Mouse (Mus musculus): Measurements from ENCODE around the gene Ksr1.

Ksr1 gene

GRCm38 (mm10) chr11:79041908-79042430 is 104.2 kb downstream of the Ksr1 start:
- DNase-seq (ENCODE audit: low read depth), result no peak

DNA sequence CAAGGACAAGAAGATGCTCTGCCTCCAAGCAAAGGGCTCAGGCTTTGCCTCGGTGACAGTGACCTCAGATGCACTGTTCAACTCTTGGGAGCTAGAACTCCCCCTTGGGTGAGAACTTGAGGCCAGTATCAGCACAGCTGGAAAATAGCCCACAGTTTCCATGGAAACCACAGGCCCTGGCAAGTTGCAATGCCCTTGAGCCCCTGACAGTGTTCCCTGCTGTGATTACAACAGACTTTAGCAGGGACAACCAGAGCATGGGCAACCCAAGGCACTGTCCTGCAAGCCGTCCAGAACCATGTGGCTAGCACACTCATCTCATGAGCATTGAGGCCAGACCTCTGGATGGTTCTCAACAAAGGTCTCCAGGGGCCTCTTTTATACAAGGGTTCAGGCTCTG is 106.7 kb downstream of the Ksr1 start:
- DNase-seq (ENCODE audit: low read depth), result peak; percentile 81

DNA sequence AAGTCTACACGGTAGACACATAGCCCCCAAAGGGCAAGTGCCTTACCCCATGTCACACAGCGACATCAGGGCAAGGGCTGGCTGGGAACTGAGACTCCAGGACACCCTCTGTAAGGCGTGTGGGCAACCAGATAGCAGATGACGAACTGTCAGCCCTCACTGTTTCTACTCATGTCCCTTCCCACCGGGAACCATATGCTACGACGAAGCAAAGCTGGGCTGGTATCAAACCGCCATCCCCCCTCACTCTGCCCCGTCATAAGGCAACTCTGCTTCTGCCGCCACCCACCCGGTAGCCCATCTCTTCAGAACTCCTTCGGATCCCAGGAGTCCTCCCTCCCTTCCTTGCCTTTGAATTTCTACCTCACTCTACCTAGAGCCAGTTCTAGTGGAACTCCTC is 108.7 kb downstream of the Ksr1 start:
- DNase-seq (ENCODE audit: low read depth), result no peak

- DNase-seq (ENCODE audit: low read depth), result no peak
These were observed 109.9 kb downstream of the Ksr1 start for GRCm38 (mm10) chr11:79036324-79036723.

GRCm38 (mm10) chr11:79033636-79034035 is 112.6 kb downstream of the Ksr1 start:
- DNase-seq (ENCODE audit: low read depth), result no peak

DNA sequence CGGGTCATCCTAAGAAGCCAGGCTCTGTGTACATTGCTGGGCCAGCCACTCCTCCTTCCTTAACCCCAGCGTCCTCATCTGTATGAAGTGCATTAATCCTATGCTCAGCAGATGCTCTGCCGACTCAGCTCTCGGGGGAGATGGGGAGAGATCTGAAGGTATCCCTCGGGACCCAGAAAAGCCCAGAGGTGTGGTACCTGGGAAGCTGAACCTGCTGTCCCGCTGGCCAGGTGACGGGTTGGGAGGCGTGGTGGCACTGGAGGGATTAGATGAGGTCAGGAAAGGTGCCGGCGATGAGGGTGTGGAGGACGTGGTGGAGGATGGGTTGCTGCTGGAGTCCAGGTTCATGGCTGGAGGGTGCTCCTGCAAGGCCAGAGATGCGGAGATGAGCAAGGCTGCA is 113.2 kb downstream of the Ksr1 start:
- DNase-seq (ENCODE audit: low read depth), result no peak

GRCm38 (mm10) chr11:79031452-79031746 is 114.8 kb downstream of the Ksr1 start:
- peak; percentile 29 for DNase-seq (ENCODE audit: low read depth)

DNA sequence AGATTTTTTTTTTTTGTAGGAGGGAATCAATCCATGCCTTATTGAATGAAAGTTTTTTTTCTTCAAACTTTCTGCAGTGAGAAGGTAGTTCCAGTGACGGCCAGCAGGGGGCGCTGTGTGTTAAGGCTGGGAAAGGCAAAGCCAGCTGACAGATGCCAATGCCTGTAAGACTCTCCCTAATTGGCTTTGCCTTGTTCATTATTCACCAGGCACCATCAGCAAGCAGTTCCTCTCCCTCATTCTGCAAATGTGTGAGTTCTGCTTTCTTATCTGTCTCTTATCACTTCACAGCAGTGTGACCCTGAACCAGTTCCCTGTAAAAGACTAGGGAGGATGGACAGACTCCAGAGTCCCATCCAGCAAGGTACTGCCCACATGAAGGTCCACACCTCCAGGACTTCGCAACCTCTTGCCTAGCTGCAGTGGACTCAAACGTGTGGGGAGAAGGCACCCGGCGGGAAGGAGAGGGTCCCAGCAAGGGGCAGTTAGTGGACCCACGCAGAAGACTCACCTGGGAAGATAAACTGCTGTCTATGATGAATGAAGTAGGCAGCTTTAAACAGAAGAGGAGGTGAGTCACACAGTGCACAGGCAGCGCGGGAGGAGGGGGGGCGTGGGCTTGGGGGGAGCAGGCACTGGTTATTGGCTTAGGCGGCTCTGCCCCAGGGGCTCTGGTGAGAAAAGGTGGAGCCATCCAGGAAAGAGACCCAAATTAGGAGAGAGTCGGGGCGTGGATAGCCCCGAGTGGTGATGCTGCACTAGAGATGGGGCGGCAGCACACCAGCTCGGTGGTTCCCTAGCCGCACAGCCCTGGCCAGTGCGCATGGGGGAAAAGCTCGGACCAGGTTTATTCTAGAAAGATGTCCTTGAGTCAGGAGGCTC is 115.4 kb downstream of the Ksr1 start:
- peak; percentile 90 for DNase-seq (ENCODE audit: low read depth)

- DNase-seq (ENCODE audit: low read depth), result no peak
These were observed 122.5 kb downstream of the Ksr1 start for GRCm38 (mm10) chr11:79023751-79024150.

DNA sequence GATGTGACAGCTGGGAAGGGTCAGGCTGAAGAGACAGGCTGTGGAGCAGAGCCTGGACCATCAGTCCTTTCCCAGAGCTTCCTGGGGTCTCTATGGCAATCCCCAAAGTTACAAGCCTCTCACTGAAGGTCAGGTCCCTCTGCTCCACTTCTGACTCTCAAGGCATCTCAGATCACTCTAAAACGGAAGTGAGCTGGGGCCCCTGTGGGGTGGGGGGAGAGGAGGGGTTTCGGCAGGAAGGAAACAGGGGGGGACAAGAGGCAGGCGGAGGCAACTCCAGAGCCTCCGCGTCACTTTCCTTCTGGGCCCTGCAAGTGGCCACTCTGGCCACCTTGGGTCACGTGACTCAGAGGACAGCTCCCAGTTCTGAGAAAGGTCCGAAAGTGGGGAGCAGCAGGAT is 122.9 kb downstream of the Ksr1 start:
- no peak for DNase-seq (ENCODE audit: low read depth)

DNA sequence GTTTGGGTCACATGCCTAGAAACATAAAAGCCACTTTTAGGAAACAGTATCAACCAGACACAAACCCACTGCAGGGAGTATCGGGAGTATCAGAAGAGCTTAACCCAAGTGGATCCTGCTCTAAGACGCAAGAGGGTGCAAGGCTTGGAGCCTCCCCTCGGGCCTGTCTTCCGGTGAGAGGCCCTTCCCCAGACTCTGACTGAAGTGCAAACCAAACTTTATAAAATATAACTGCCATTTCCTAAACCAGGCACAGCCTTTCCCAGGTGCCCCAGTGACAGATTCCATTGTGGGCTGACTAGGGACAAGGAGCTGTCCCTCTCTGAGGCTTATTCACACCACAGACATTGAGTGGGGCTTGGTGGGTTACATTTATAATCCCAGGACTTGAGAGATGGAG is 123.4 kb downstream of the Ksr1 start:
- no peak for DNase-seq (ENCODE audit: low read depth)

DNA sequence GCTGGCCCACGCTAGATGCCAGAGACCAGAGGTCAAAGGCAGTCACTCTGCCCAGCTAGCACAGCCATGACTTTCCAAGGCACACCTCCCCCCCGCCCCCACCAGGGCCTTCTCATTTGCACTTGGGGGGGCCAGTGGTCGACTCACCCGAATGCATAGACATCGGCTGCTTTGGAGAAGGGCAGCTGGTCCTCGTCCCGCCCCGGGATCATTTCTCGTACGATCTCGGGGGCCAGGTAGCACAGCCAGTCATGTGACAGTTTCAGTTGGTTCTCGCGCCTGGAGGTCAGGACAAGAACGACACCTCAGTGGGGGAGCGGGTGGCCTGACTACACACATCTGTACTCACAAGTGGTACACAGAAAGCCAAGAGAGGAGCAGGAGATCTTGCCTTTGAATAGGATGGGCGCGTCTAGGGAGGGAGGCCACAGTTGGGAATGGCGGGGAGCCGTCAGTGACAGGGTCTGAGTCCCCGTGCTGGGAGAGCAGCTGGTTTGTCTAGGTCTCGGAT is 125.6 kb downstream of the Ksr1 start:
- no peak for DNase-seq (ENCODE audit: low read depth)

- DNase-seq (ENCODE audit: low read depth), result peak; percentile 55
These were observed 126.2 kb downstream of the Ksr1 start for GRCm38 (mm10) chr11:79019839-79020534.

DNA sequence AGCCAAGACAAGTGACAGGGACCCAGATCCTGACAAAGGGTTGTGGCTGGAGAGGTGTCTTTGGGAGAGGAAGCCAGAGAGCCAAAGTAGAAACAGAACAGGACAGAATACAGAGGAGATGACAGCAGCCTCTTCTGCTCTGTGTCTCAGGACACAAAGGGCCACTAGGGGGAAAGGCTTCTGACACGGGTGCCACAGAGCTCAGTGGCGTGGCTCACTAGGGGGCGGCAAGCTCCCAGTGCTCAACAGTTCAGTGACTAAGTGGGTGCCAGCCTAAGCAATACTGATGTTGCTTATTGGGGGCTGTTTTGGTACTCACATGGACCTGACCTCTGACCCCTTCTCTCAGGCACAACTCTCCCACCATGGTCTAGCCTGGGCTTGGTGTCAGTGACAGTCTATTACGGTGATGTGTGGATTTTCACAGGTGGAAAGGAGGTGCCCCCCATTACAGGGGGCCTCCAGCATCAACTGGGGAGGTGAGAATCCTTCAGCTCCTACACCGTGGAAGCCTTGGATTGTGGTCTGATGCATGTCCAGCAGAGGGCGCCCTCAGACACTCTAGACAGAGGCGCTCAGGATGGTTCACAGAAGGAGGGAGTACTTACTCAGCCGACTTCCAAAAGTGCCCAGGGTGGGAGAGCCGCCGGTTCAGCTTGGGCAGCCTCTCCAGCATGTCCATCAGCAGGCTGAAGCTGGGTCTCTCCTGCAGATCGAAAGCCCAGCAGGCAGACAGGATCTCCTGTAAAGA is 127.1 kb downstream of the Ksr1 start:
- peak; percentile 84 for DNase-seq (ENCODE audit: low read depth)

DNA sequence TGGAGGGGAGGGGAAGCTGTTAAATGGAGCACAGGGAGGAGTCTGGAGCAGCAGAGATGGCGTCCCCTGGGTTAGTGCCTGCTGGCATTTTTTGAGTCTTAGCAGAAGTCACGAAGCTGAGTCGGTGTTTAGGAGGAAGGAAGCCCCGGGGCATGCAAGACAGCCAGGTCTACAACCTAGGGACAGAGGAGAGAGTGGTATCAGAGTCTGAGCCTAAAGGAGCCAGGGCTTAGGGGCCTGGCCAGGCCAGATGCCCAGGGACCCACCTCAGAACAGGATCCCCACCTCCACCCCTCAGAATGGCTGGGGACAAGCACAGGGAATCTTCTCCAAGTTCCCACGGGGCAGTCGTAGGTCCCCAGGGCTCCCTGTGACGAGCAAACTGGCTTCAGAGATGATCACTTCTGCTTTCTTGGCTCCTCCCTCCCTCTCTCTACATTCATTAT is 129.0 kb downstream of the Ksr1 start:
- DNase-seq (ENCODE audit: low read depth), result no peak

DNA sequence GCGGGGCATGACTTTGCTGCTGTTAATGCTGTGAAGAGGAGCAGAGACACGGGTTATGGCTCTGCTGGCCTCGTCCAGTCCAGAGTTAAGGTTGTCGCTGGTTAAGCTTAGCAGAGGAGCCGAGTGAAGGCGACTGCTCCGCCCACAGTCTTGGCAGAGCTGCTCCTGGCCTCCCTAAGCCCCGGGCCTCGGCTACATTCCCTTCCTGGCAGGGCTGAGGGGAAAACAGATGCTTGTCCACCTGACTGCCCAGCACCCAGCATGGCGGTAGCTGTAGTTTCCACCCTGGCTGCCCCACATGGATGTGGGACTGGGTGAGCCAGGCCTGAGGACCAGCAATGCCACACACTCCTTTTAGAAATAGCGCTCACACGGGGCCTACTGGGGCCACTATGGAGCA is 130.0 kb downstream of the Ksr1 start:
- DNase-seq (ENCODE audit: low read depth), result no peak

GRCm38 (mm10) chr11:79015660-79016215 is 130.5 kb downstream of the Ksr1 start:
- no peak for DNase-seq (ENCODE audit: low read depth)

DNA sequence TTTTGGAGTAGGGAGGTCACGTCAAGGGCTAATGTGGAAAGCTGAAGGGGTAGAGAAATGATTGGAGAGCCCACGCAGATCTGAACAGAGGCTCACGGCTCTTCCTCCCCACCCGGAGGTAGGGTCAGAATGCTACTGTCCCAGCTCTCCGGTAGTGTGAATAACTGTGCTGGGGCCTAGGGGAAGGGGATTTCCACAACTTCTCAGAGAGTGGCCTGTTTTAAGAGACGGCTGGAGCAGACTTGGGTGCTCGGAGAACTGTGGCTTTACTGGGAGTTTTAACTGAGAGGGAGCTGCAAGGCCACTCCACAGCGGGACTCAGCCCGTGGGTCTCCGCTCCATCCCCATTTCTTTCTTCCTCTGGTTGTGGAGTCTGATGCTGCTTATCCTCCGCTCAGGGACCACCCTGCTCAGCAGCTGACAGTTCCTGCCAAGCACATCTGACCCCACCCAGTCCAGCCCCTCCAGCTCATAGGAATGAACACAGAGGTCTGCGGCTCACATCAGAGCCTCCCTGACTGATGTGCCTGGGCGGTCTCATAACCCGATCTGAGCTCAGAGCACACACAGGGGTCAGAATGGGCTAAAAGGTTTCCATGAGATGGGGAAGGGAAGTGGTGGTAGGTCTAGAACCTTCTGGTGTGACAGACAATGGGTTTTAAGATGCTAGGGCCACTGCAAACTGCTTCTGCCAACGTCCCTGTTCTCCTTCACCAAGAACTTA is 131.4 kb downstream of the Ksr1 start:
- no peak for DNase-seq (ENCODE audit: low read depth)

DNA sequence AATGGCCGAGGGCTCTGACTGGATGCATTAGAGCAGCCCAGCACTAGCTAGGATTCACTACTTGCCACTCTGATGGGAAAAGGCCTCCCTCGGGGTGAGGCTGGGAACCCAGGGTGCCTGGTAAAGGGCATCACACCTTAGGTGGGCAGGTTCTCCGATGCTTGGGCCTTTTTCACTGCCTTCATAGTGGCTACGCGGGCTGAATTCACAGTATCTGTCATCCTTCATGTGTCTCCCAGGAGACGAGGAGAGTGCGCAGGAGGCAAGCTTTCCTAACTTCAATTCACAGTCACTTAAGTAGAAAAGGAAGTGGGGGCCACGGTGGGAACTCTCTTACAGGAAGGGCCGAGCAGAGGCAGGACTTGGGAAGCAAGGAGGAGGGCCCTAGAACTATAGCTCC is 132.4 kb downstream of the Ksr1 start:
- no peak for DNase-seq (ENCODE audit: low read depth)

DNA sequence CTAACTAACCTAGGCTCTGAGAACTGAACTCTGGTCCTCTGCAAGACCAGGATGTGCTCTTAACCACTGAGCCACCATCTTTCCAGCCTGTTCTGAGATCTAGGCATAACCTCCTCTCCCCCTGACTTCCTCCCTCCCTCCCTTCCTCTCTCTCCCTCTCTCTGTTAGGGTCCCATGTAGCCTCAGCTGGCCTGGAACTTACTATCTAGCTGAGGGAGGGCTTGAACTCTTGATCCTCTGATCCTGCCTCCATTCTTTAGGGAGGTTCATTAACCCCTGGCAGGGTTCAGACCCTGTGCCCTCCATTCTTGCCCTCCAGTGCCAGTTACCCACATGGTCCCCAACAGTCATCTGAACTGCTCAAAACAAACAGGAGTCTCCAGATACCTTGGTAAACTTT is 133.2 kb downstream of the Ksr1 start:
- no peak for DNase-seq (ENCODE audit: low read depth)

DNA sequence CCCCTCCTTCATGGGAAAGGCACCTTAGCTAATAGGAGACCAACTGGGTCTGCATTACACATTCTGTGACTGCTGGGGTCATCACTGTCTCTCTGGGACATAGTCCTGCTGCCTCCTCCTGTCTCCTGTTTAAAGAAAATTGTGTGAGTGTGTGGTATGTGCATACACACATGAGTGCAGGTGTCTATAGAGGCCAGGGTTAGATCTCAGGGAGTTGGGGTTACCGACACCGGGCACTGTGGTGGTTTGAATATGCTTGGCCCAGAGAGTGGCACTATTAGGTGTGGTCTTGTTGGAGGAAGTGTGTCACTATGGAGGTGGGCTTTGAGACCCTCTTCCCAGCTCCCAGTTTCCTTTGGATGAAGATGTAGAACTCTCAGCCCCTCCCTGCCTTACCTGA is 133.7 kb downstream of the Ksr1 start:
- DNase-seq (ENCODE audit: low read depth), result no peak

All from NIH3T3 (cell line).